Mouse (Mus musculus): ENCODE measurements around the gene Sorbs1. TPM values are rescaled to one million over a fixed set of nuclear protein-coding genes. Genes with fewer than 3 reads are reported as not detected.

The Sorbs1 gene
- polyA plus RNA-seq, 1 experiment = 13.2 TPM

DNA sequence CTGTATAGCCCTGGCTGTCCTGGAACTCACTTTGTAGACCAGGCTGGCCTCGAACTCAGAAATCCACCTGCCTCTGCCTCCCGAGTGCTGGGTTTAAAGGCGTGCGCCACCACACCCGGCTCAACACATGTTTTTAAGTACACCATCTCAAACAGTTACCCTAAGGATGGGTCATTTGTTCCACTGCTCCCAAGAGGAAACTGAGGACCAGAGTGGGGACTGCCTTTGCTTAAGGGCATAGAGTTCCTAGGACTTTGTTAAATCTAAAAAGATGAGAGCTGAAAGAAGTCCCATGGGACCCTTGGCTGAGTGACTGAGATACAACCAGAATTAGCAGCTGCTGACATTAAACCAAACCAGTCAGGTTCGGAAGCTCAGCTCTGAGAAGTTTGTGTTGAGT is 181.3 kb downstream of the Sorbs1 start:
- TF ChIP-seq CTCF (IDR thresholded peaks at IDR 0.05; ENCODE audit: extremely low read depth, insufficient read length, insufficient replicate concordance, low read depth, low read length) (no peak), POLR2A (IDR thresholded peaks at IDR 0.05; ENCODE audit: low read depth, low read length) (no peak)
- no peaks in the 10 kb centered on the region for H3K27me3 ChIP-seq (ENCODE audit: control insufficient read depth, insufficient read depth, low read length)
- 0 out of 2 replicates have a peak, but pooled peaks cover 2% of the 10 kb centered on the region for H3K36me3 ChIP-seq (ENCODE audit: control insufficient read depth, insufficient read depth, low read length)
- no peak overlapping the region for H3K27ac ChIP-seq (ENCODE audit: insufficient read depth, low read depth, low read length)
- WGBS = 74% methylated on average over 6 of the region's 6 CpGs
- H3K4me1 ChIP-seq (ENCODE audit: control insufficient read depth, insufficient read depth, insufficient read length, low read length) = peaks cover 5% of the 10 kb centered on the region; the same call in 1 of the 2 replicates
- no peak overlapping the region for H3K4me3 ChIP-seq (ENCODE audit: low read depth, low read length)

GRCm38 (mm10) chr19:40331846-40332245 is 181.7 kb downstream of the Sorbs1 start:
- 26% methylated on average over 6 of the region's 6 CpGs for WGBS
- no peak overlapping the region for H3K27ac ChIP-seq (ENCODE audit: insufficient read depth, low read depth, low read length)
- peaks cover 5% of the 10 kb centered on the region; the same call in 1 of the 2 replicates for H3K4me1 ChIP-seq (ENCODE audit: control insufficient read depth, insufficient read depth, insufficient read length, low read length)
- H3K36me3 ChIP-seq (ENCODE audit: control insufficient read depth, insufficient read depth, low read length) = 0 out of 2 replicates have a peak, but pooled peaks cover 2% of the 10 kb centered on the region
- no peak overlapping the region for H3K4me3 ChIP-seq (ENCODE audit: low read depth, low read length)
- TF ChIP-seq CTCF (IDR thresholded peaks at IDR 0.05; ENCODE audit: extremely low read depth, insufficient read length, insufficient replicate concordance, low read depth, low read length) (no peak), POLR2A (IDR thresholded peaks at IDR 0.05; ENCODE audit: low read depth, low read length) (no peak)
- H3K27me3 ChIP-seq (ENCODE audit: control insufficient read depth, insufficient read depth, low read length) = no peaks in the 10 kb centered on the region

GRCm38 (mm10) chr19:40326126-40326525 is 187.5 kb downstream of the Sorbs1 start:
- Histone ChIP-seq H3K27ac (ENCODE audit: insufficient read depth, low read depth, low read length) (no peak overlapping the region), H3K4me1 (ENCODE audit: control insufficient read depth, insufficient read depth, insufficient read length, low read length) (no peaks in the 10 kb centered on the region), H3K36me3 (ENCODE audit: control insufficient read depth, insufficient read depth, low read length) (peaks cover 9% of the 10 kb centered on the region), H3K4me3 (ENCODE audit: low read depth, low read length) (no peak overlapping the region), H3K27me3 (ENCODE audit: control insufficient read depth, insufficient read depth, low read length) (no peaks in the 10 kb centered on the region)
- no peak for TF ChIP-seq POLR2A (IDR thresholded peaks at IDR 0.05; ENCODE audit: low read depth, low read length)
- no peak for TF ChIP-seq CTCF (IDR thresholded peaks at IDR 0.05; ENCODE audit: extremely low read depth, insufficient read length, insufficient replicate concordance, low read depth, low read length)
- WGBS = 95% methylated on average over 21 of the region's 21 CpGs

DNA sequence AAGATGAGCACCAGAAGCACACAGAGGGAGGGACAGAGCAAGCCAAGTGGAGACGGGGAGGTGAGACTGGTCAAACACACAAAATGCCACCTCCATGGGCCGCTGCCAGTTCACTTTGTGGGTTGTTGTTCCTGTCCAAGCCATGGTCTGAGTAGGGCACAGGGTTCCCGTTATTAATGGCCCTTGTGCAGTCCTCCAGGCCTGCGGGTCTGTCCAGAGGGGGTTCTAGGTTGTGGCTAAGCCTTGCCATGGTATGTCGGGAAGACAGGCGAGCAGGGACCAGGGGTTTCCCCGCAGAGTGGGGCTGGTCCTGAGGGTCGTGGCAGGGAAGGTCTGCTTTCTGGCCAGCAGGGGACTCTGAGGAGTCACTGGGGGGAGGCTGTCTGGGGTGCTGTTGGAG is 188.2 kb downstream of the Sorbs1 start:
- TF ChIP-seq CTCF (IDR thresholded peaks at IDR 0.05; ENCODE audit: extremely low read depth, insufficient read length, insufficient replicate concordance, low read depth, low read length) = no peak
- no peak for TF ChIP-seq POLR2A (IDR thresholded peaks at IDR 0.05; ENCODE audit: low read depth, low read length)
- Histone ChIP-seq H3K4me3 (ENCODE audit: low read depth, low read length) (no peak overlapping the region), H3K27ac (ENCODE audit: insufficient read depth, low read depth, low read length) (no peak overlapping the region), H3K4me1 (ENCODE audit: control insufficient read depth, insufficient read depth, insufficient read length, low read length) (no peaks in the 10 kb centered on the region), H3K36me3 (ENCODE audit: control insufficient read depth, insufficient read depth, low read length) (peaks cover 9% of the 10 kb centered on the region), H3K27me3 (ENCODE audit: control insufficient read depth, insufficient read depth, low read length) (no peaks in the 10 kb centered on the region)
- WGBS = 87% methylated on average over 8 of the region's 8 CpGs

GRCm38 (mm10) chr19:40322226-40322625 is 191.4 kb downstream of the Sorbs1 start:
- Histone ChIP-seq H3K27me3 (ENCODE audit: control insufficient read depth, insufficient read depth, low read length) (no peaks in the 10 kb centered on the region), H3K4me1 (ENCODE audit: control insufficient read depth, insufficient read depth, insufficient read length, low read length) (no peaks in the 10 kb centered on the region), H3K27ac (ENCODE audit: insufficient read depth, low read depth, low read length) (no peak overlapping the region), H3K4me3 (ENCODE audit: low read depth, low read length) (no peak overlapping the region), H3K36me3 (ENCODE audit: control insufficient read depth, insufficient read depth, low read length) (peaks cover 13% of the 10 kb centered on the region)
- WGBS = 94% methylated on average over 3 of the region's 3 CpGs
- TF ChIP-seq POLR2A (IDR thresholded peaks at IDR 0.05; ENCODE audit: low read depth, low read length) (no peak), CTCF (IDR thresholded peaks at IDR 0.05; ENCODE audit: extremely low read depth, insufficient read length, insufficient replicate concordance, low read depth, low read length) (no peak)

DNA sequence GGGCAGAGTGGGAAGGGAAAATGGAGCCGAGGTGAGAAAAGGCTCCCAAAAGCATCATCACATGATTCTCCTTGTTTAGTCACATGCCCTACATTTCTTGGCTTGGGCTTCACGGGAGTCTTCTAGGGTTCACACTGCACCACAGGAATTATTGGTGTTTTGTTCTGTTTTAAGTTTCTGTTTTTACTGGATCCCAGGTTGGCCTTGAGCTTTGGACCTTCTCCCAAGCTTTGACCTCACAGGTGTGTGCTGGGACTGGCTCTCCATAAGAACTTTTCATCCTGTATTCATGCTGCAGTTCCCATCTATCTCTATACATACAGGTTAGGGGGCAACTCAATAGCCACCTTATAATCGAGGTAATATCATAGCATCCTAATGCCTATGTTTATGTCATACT is 194.4 kb downstream of the Sorbs1 start:
- no peak overlapping the region for H3K27ac ChIP-seq (ENCODE audit: insufficient read depth, low read depth, low read length)
- WGBS = 76% methylated on average over 3 of the region's 3 CpGs
- H3K4me1 ChIP-seq (ENCODE audit: control insufficient read depth, insufficient read depth, insufficient read length, low read length) = no peaks in the 10 kb centered on the region
- no peak overlapping the region for H3K4me3 ChIP-seq (ENCODE audit: low read depth, low read length)
- H3K27me3 ChIP-seq (ENCODE audit: control insufficient read depth, insufficient read depth, low read length) = no peaks in the 10 kb centered on the region
- TF ChIP-seq CTCF (IDR thresholded peaks at IDR 0.05; ENCODE audit: extremely low read depth, insufficient read length, insufficient replicate concordance, low read depth, low read length) (no peak), POLR2A (IDR thresholded peaks at IDR 0.05; ENCODE audit: low read depth, low read length) (no peak)
- H3K36me3 ChIP-seq (ENCODE audit: control insufficient read depth, insufficient read depth, low read length) = peaks cover 7% of the 10 kb centered on the region

DNA sequence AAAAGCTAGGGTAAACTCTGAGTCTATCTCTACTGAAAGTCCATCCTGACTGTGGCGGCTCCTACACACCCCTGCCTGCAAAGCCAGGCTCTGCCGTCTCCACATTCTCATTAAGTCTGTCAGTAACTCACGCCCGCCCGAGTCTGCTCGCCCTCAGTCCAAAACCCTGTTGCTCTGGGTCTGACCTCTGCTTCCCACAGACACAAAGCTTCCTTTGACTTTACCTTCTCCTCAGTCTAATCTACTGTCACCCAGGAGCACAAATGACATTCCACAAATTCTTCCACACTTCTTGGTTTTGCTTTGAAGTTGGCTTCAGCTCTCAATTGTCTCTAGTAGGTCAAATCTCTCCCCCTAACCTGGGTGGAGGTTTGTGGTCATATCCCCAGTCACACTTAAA is 195.1 kb downstream of the Sorbs1 start:
- Histone ChIP-seq H3K36me3 (ENCODE audit: control insufficient read depth, insufficient read depth, low read length) (peaks cover 8% of the 10 kb centered on the region), H3K4me3 (ENCODE audit: low read depth, low read length) (no peak overlapping the region), H3K27me3 (ENCODE audit: control insufficient read depth, insufficient read depth, low read length) (no peaks in the 10 kb centered on the region), H3K27ac (ENCODE audit: insufficient read depth, low read depth, low read length) (no peak overlapping the region), H3K4me1 (ENCODE audit: control insufficient read depth, insufficient read depth, insufficient read length, low read length) (no peaks in the 10 kb centered on the region)
- 72% methylated on average over 6 of the region's 6 CpGs for WGBS
- no peak for TF ChIP-seq POLR2A (IDR thresholded peaks at IDR 0.05; ENCODE audit: low read depth, low read length)
- TF ChIP-seq CTCF (IDR thresholded peaks at IDR 0.05; ENCODE audit: extremely low read depth, insufficient read length, insufficient replicate concordance, low read depth, low read length) = no peak
